Mouse (Mus musculus): Measurements from ENCODE around the gene Eif4g2. TPM values are rescaled to one million over a fixed set of nuclear protein-coding genes. Genes with fewer than 3 reads are reported as not detected.

Gene Eif4g2
- polyA plus RNA-seq, 1 experiment: 408 TPM

- TF ChIP-seq POLR2AphosphoS2 (IDR thresholded peaks at IDR 0.05; ENCODE audit: insufficient read length, low read depth) (no peak), MYOG (IDR thresholded peaks at IDR 0.05; ENCODE audit: control insufficient read depth in 1 of 3, insufficient read depth in 1 of 3, insufficient read length in 2 of 3, low read depth in 2 of 3) (no peak), CEBPB (IDR thresholded peaks at IDR 0.05; ENCODE audit: insufficient read depth, poor library complexity, severe bottlenecking) (no peak), REST (IDR thresholded peaks at IDR 0.05; ENCODE audit: insufficient read depth, insufficient read length) (no peak), MAX (IDR thresholded peaks at IDR 0.05; ENCODE audit: low read depth) (no peak), USF1 (IDR thresholded peaks at IDR 0.05; ENCODE audit: low read depth) (no peak), SRF (IDR thresholded peaks at IDR 0.05; ENCODE audit: control insufficient read depth, insufficient read length, low read depth) (no peak), E2F4 (IDR thresholded peaks at IDR 0.05; ENCODE audit: insufficient read depth) (no peak), MYOD1 (IDR thresholded peaks at IDR 0.05; ENCODE audit: control insufficient read depth in 1 of 3, insufficient read length in 2 of 3, low read depth in 2 of 3) (no peak), POLR2A (IDR thresholded peaks at IDR 0.05; ENCODE audit: insufficient read length, low read depth) (no peak), TCF12 (IDR thresholded peaks at IDR 0.05; ENCODE audit: insufficient read depth, poor library complexity, severe bottlenecking) (no peak), TCF3 (IDR thresholded peaks at IDR 0.05; ENCODE audit: insufficient read length, low read depth) (no peak)
- H3K4me3 ChIP-seq: peak overlapping the region; percentile 96
- H3K36me3 ChIP-seq (ENCODE audit: control insufficient read depth, insufficient read depth): peaks cover 30% of the 10 kb centered on the region
- peaks cover 44% of the 10 kb centered on the region for H3K79me2 ChIP-seq (ENCODE audit: control insufficient read depth, insufficient read depth)
- peak overlapping the region; percentile 92 for H3ac ChIP-seq (ENCODE audit: control insufficient read depth, insufficient read length)
- H3K27me3 ChIP-seq (ENCODE audit: control insufficient read depth, insufficient read depth, insufficient read length): no peaks in the 10 kb centered on the region
- peak overlapping the region; percentile 93 for H3K4me2 ChIP-seq (ENCODE audit: low read depth)
These were observed 897 bp upstream of the Eif4g2 start for GRCm38 (mm10) chr7:111083733-111084120.

- Histone ChIP-seq H3K4me2 (ENCODE audit: low read depth) (no peak overlapping the region), H3ac (ENCODE audit: control insufficient read depth, insufficient read length) (peak overlapping the region; percentile 92), H3K27me3 (ENCODE audit: control insufficient read depth, insufficient read depth, insufficient read length) (no peaks in the 10 kb centered on the region), H3K79me2 (ENCODE audit: control insufficient read depth, insufficient read depth) (peaks cover 59% of the 10 kb centered on the region), H3K4me3 (peak overlapping the region; percentile 96), H3K36me3 (ENCODE audit: control insufficient read depth, insufficient read depth) (peaks cover 45% of the 10 kb centered on the region)
- TF ChIP-seq TCF12 (IDR thresholded peaks at IDR 0.05; ENCODE audit: insufficient read depth, poor library complexity, severe bottlenecking) (no peak), MYOD1 (IDR thresholded peaks at IDR 0.05; ENCODE audit: control insufficient read depth in 1 of 3, insufficient read length in 2 of 3, low read depth in 2 of 3) (no peak), MAX (IDR thresholded peaks at IDR 0.05; ENCODE audit: low read depth) (no peak), SRF (IDR thresholded peaks at IDR 0.05; ENCODE audit: control insufficient read depth, insufficient read length, low read depth) (no peak), CEBPB (IDR thresholded peaks at IDR 0.05; ENCODE audit: insufficient read depth, poor library complexity, severe bottlenecking) (no peak), USF1 (IDR thresholded peaks at IDR 0.05; ENCODE audit: low read depth) (no peak), POLR2AphosphoS2 (IDR thresholded peaks at IDR 0.05; ENCODE audit: insufficient read length, low read depth) (peak; percentile 53), MYOG (IDR thresholded peaks at IDR 0.05; ENCODE audit: control insufficient read depth in 1 of 3, insufficient read depth in 1 of 3, insufficient read length in 2 of 3, low read depth in 2 of 3) (peak in 1 of 3 experiments; percentile 20), TCF3 (IDR thresholded peaks at IDR 0.05; ENCODE audit: insufficient read length, low read depth) (no peak), POLR2A (IDR thresholded peaks at IDR 0.05; ENCODE audit: insufficient read length, low read depth) (peak; percentile 29), E2F4 (IDR thresholded peaks at IDR 0.05; ENCODE audit: insufficient read depth) (no peak), REST (IDR thresholded peaks at IDR 0.05; ENCODE audit: insufficient read depth, insufficient read length) (no peak)
These were observed 598 bp downstream of the Eif4g2 start for GRCm38 (mm10) chr7:111082043-111082821.

GRCm38 (mm10) chr7:111080876-111081275 is 2.0 kb downstream of the Eif4g2 start:
- Histone ChIP-seq H3K36me3 (ENCODE audit: control insufficient read depth, insufficient read depth) (peaks cover 59% of the 10 kb centered on the region), H3K79me2 (ENCODE audit: control insufficient read depth, insufficient read depth) (peaks cover 59% of the 10 kb centered on the region), H3K27me3 (ENCODE audit: control insufficient read depth, insufficient read depth, insufficient read length) (no peaks in the 10 kb centered on the region), H3K4me3 (peak overlapping the region; percentile 96), H3K4me2 (ENCODE audit: low read depth) (peak overlapping the region; percentile 88), H3ac (ENCODE audit: control insufficient read depth, insufficient read length) (no peak overlapping the region)
- no peak for TF ChIP-seq REST (IDR thresholded peaks at IDR 0.05; ENCODE audit: insufficient read depth, insufficient read length)
- no peak for TF ChIP-seq MYOD1 (IDR thresholded peaks at IDR 0.05; ENCODE audit: control insufficient read depth in 1 of 3, insufficient read length in 2 of 3, low read depth in 2 of 3)
- TF ChIP-seq MAX (IDR thresholded peaks at IDR 0.05; ENCODE audit: low read depth): no peak
- peak; percentile 34 for TF ChIP-seq POLR2AphosphoS2 (IDR thresholded peaks at IDR 0.05; ENCODE audit: insufficient read length, low read depth)
- no peak for TF ChIP-seq TCF12 (IDR thresholded peaks at IDR 0.05; ENCODE audit: insufficient read depth, poor library complexity, severe bottlenecking)

- peak; percentile 49; the same call in 1 of the 2 replicates for TF ChIP-seq CEBPB (IDR thresholded peaks at IDR 0.05; ENCODE audit: insufficient read depth, poor library complexity, severe bottlenecking)
- no peak for TF ChIP-seq E2F4 (IDR thresholded peaks at IDR 0.05; ENCODE audit: insufficient read depth)
- peaks cover 67% of the 10 kb centered on the region for H3K36me3 ChIP-seq (ENCODE audit: control insufficient read depth, insufficient read depth)
- no peaks in the 10 kb centered on the region for H3K27me3 ChIP-seq (ENCODE audit: control insufficient read depth, insufficient read depth, insufficient read length)
- H3ac ChIP-seq (ENCODE audit: control insufficient read depth, insufficient read length): no peak overlapping the region
- H3K4me3 ChIP-seq: peak overlapping the region; percentile 96
- H3K4me2 ChIP-seq (ENCODE audit: low read depth): peak overlapping the region; percentile 88
- H3K79me2 ChIP-seq (ENCODE audit: control insufficient read depth, insufficient read depth): peaks cover 59% of the 10 kb centered on the region
These were observed 2.8 kb downstream of the Eif4g2 start for GRCm38 (mm10) chr7:111080026-111080425.

GRCm38 (mm10) chr7:111078271-111078670 is 4.6 kb downstream of the Eif4g2 start:
- H3K36me3 ChIP-seq (ENCODE audit: control insufficient read depth, insufficient read depth): peaks cover 85% of the 10 kb centered on the region
- H3ac ChIP-seq (ENCODE audit: control insufficient read depth, insufficient read length): no peak overlapping the region
- peaks cover 51% of the 10 kb centered on the region for H3K79me2 ChIP-seq (ENCODE audit: control insufficient read depth, insufficient read depth)
- no peak for TF ChIP-seq POLR2A (IDR thresholded peaks at IDR 0.05; ENCODE audit: insufficient read length, low read depth)
- TF ChIP-seq SRF (IDR thresholded peaks at IDR 0.05; ENCODE audit: control insufficient read depth, insufficient read length, low read depth): no peak
- TF ChIP-seq POLR2AphosphoS2 (IDR thresholded peaks at IDR 0.05; ENCODE audit: insufficient read length, low read depth): no peak
- TF ChIP-seq MYOG (IDR thresholded peaks at IDR 0.05; ENCODE audit: control insufficient read depth in 1 of 3, insufficient read depth in 1 of 3, insufficient read length in 2 of 3, low read depth in 2 of 3): no peak
- no peak for TF ChIP-seq TCF3 (IDR thresholded peaks at IDR 0.05; ENCODE audit: insufficient read length, low read depth)
- TF ChIP-seq REST (IDR thresholded peaks at IDR 0.05; ENCODE audit: insufficient read depth, insufficient read length): no peak
- no peak for TF ChIP-seq TCF12 (IDR thresholded peaks at IDR 0.05; ENCODE audit: insufficient read depth, poor library complexity, severe bottlenecking)
- no peak for TF ChIP-seq USF1 (IDR thresholded peaks at IDR 0.05; ENCODE audit: low read depth)
- no peak for TF ChIP-seq CEBPB (IDR thresholded peaks at IDR 0.05; ENCODE audit: insufficient read depth, poor library complexity, severe bottlenecking)
- no peak for TF ChIP-seq MYOD1 (IDR thresholded peaks at IDR 0.05; ENCODE audit: control insufficient read depth in 1 of 3, insufficient read length in 2 of 3, low read depth in 2 of 3)
- no peak for TF ChIP-seq E2F4 (IDR thresholded peaks at IDR 0.05; ENCODE audit: insufficient read depth)
- TF ChIP-seq MAX (IDR thresholded peaks at IDR 0.05; ENCODE audit: low read depth): no peak
- H3K4me2 ChIP-seq (ENCODE audit: low read depth): no peak overlapping the region
- H3K4me3 ChIP-seq: no peak overlapping the region
- H3K27me3 ChIP-seq (ENCODE audit: control insufficient read depth, insufficient read depth, insufficient read length): no peaks in the 10 kb centered on the region
